Mouse (Mus musculus) erythroid progenitor cell, adult 5-6 weeks (primary cell): Measurements from ENCODE around the gene Tut1. TPM values are rescaled to one million over a fixed set of nuclear protein-coding genes. Genes with fewer than 3 reads are reported as not detected.
"Not testable (repeated sequence)": the region's sequence is repeated elsewhere in the genome, so short reads cannot be mapped to it uniquely, and the experiment has no call there.

ENCODE experiments used
- ATAC-seq: replicated peaks from 2 replicates; pipeline ENCODE4 v1.8.0; 2016; ENCODE audit warnings: moderate number of reproducible peaks, mild to moderate bottlenecking, moderate TSS enrichment, inconsistent platforms; ENCODE audit not compliant: poor library complexity, low FRiP score, severe bottlenecking
- total RNA-seq, 2 experiments: library from RNA; stranded (forward) in 1 of 2; stranded (reverse) in 1 of 2; fragments of 150-400 nt in 1 of 2; fragments of 186-747, 209-891 nt in 1 of 2; gene quantifications; 2 replicates each; pipeline versions ENCODE4 v1.2.3 to v1.2.4; 2015 to 2017; ENCODE audit warnings: low replicate concordance in 2 of 2

Tut1 gene
- total RNA-seq, 2 experiments from 2014 or later = 0.84 to 3.7 TPM

- no peak for ATAC-seq
These were observed 41.4 kb downstream of the Tut1 start for GRCm38 (mm10) chr19:8994813-8995607.

DNA sequence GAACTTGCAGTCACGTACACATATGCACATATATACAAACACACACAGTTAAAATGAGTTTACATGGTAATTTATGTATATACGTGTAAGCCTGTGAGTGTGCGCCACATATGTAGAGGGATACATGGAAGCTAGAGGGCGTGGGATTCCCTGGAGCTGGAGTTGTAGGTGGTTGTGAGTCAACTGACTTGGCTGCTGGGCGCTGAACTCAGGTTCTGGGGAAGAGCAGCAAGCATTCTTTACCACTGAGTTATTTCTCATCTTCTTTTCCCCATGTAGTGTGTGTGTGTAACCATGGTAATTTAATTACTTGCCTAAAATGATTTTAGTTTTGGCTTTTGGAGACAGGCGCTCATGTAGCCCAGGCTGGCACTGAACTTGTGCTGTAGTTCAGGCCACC, 43.0 kb downstream of the Tut1 start:
- no peak for ATAC-seq

DNA sequence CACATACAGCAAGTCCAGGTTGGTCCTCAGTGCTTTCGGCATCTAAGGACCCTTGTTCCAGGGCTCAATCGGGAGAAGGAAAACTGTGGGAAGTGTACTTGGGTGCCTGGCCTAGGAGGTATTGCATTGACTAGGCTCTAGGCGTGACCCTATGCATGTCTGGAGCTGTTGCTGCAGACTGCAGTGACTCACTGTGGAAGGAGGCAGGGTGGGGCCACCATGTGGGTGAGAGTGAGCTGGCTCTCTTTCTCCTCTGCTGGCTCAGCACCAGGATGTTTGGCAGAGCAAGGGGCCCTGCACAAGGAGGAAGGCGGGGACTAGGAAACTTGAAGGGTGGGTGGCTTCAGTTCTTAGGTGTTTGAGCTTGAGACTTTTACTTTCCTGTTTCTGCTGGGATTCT, 43.9 kb downstream of the Tut1 start:
- ATAC-seq = no peak

GRCm38 (mm10) chr19:8998546-8998945, 44.9 kb downstream of the Tut1 start:
- ATAC-seq = no peak

DNA sequence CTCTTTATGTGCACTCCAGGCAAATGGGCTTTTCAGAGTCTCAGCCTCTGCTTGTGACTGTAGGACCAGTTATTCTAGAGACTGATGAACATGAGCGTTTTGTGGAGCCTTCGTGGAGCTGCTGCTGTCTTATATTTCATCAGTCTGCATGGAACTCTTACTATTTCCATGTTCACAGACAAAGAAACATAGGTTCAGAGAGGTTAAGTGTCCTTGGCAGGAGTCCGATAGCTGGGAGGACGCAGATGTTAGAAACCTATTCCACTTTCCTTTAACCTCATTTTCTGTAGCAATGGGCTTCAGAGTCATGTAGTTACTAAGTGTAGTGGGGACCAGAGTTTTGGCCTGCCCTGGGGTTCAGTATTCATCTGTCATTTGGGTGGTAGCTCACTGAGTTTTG, 45.6 kb downstream of the Tut1 start:
- ATAC-seq = no peak

GRCm38 (mm10) chr19:9006915-9007314, 53.3 kb downstream of the Tut1 start:
- ATAC-seq = not testable (repeated sequence)

Other genes with a start within 250 kb of the Tut1 start
Only the 30 nearest of the 32 such genes appear.
- not detected in 2 replicates for gene 1700092M07Rik, start 213.1 kb upstream of the Tut1 start, total RNA-seq (2015; ENCODE audit: low replicate concordance)
- not detected in 2 replicates for gene 1700092M07Rik, start 213.1 kb upstream of the Tut1 start, total RNA-seq (2017; ENCODE audit: low replicate concordance)
- 67.0 and 97.7 TPM in 2 replicates for gene Stx5a, start 212.4 kb upstream of the Tut1 start, total RNA-seq (2015; ENCODE audit: low replicate concordance)
- gene Stx5a, start 212.4 kb upstream of the Tut1 start, total RNA-seq (2017; ENCODE audit: low replicate concordance) = 119 and 128 TPM in 2 replicates
- gene Nxf1, start 196.8 kb upstream of the Tut1 start, total RNA-seq (2015; ENCODE audit: low replicate concordance) = 462 and 487 TPM in 2 replicates
- gene Nxf1, start 196.8 kb upstream of the Tut1 start, total RNA-seq (2017; ENCODE audit: low replicate concordance) = 79.9 and 80.3 TPM in 2 replicates
- gene Tmem223, start 182.9 kb upstream of the Tut1 start, total RNA-seq (2015; ENCODE audit: low replicate concordance) = 25.9 and 40.7 TPM in 2 replicates
- 11.0 and 21.9 TPM in 2 replicates for gene Tmem223, start 182.9 kb upstream of the Tut1 start, total RNA-seq (2017; ENCODE audit: low replicate concordance)
- gene Tmem179b, start 179.4 kb upstream of the Tut1 start, total RNA-seq (2015; ENCODE audit: low replicate concordance) = 80.7 and 134 TPM in 2 replicates
- gene Tmem179b, start 179.4 kb upstream of the Tut1 start, total RNA-seq (2017; ENCODE audit: low replicate concordance) = 66.6 and 95.1 TPM in 2 replicates
- 6.7 and 24.1 TPM in 2 replicates for gene Taf6l, start 167.4 kb upstream of the Tut1 start, total RNA-seq (2015; ENCODE audit: low replicate concordance)
- gene Taf6l, start 167.4 kb upstream of the Tut1 start, total RNA-seq (2017; ENCODE audit: low replicate concordance) = 10.5 and 10.9 TPM in 2 replicates
- gene Polr2g, start 155.3 kb upstream of the Tut1 start, total RNA-seq (2015; ENCODE audit: low replicate concordance) = 49.0 and 51.2 TPM in 2 replicates
- gene Polr2g, start 155.3 kb upstream of the Tut1 start, total RNA-seq (2017; ENCODE audit: low replicate concordance) = 16.5 and 25.8 TPM in 2 replicates
- not detected in 2 replicates for gene Zbtb3, start 151.3 kb upstream of the Tut1 start, total RNA-seq (2015; ENCODE audit: low replicate concordance)
- 1.3 TPM in 1 of 2 replicates, not detected in the other for gene Zbtb3, start 151.3 kb upstream of the Tut1 start, total RNA-seq (2017; ENCODE audit: low replicate concordance)
- 55.8 and 56.6 TPM in 2 replicates for gene Ttc9c, start 134.5 kb upstream of the Tut1 start, total RNA-seq (2015; ENCODE audit: low replicate concordance)
- gene Ttc9c, start 134.5 kb upstream of the Tut1 start, total RNA-seq (2017; ENCODE audit: low replicate concordance) = 59.4 and 73.3 TPM in 2 replicates
- 54.9 and 64.2 TPM in 2 replicates for gene Hnrnpul2, start 133.8 kb upstream of the Tut1 start, total RNA-seq (2015; ENCODE audit: low replicate concordance)
- gene Hnrnpul2, start 133.8 kb upstream of the Tut1 start, total RNA-seq (2017; ENCODE audit: low replicate concordance) = 154 and 160 TPM in 2 replicates
- not detected in 2 replicates for gene AC129217.1, start 124.1 kb upstream of the Tut1 start, total RNA-seq (2015; ENCODE audit: low replicate concordance)
- 9.5 and 15.5 TPM in 2 replicates for gene AC129217.1, start 124.1 kb upstream of the Tut1 start, total RNA-seq (2017; ENCODE audit: low replicate concordance)
- 33.9 and 36.0 TPM in 2 replicates for gene Bscl2, start 116.4 kb upstream of the Tut1 start, total RNA-seq (2015; ENCODE audit: low replicate concordance)
- 20.2 and 27.1 TPM in 2 replicates for gene Bscl2, start 116.4 kb upstream of the Tut1 start, total RNA-seq (2017; ENCODE audit: low replicate concordance)
- not detected in 2 replicates for gene Gng3, start 114.7 kb upstream of the Tut1 start, total RNA-seq (2015; ENCODE audit: low replicate concordance)
- gene Gng3, start 114.7 kb upstream of the Tut1 start, total RNA-seq (2017; ENCODE audit: low replicate concordance) = not detected in 2 replicates
- 1.7 TPM in 1 of 2 replicates, not detected in the other for gene Lrrn4cl, start 103.1 kb upstream of the Tut1 start, total RNA-seq (2015; ENCODE audit: low replicate concordance)
- gene Lrrn4cl, start 103.1 kb upstream of the Tut1 start, total RNA-seq (2017; ENCODE audit: low replicate concordance) = 0.39 TPM in 1 of 2 replicates, not detected in the other
- gene Ubxn1, start 82.4 kb upstream of the Tut1 start, total RNA-seq (2015; ENCODE audit: low replicate concordance) = 46.1 and 49.9 TPM in 2 replicates
- 73.1 and 101 TPM in 2 replicates for gene Ubxn1, start 82.4 kb upstream of the Tut1 start, total RNA-seq (2017; ENCODE audit: low replicate concordance)
- 8.8 and 23.1 TPM in 2 replicates for gene Uqcc3, start 72.9 kb upstream of the Tut1 start, total RNA-seq (2015; ENCODE audit: low replicate concordance)
- 7.8 TPM in 1 of 2 replicates, not detected in the other for gene Uqcc3, start 72.9 kb upstream of the Tut1 start, total RNA-seq (2017; ENCODE audit: low replicate concordance)
- gene Lbhd1, start 70.1 kb upstream of the Tut1 start, total RNA-seq (2015; ENCODE audit: low replicate concordance) = 36.4 and 44.9 TPM in 2 replicates
- 6.4 and 9.9 TPM in 2 replicates for gene Lbhd1, start 70.1 kb upstream of the Tut1 start, total RNA-seq (2017; ENCODE audit: low replicate concordance)
- gene Gm49403, start 69.9 kb upstream of the Tut1 start, total RNA-seq (2015; ENCODE audit: low replicate concordance) = not detected in 2 replicates
- not detected in 2 replicates for gene Gm49403, start 69.9 kb upstream of the Tut1 start, total RNA-seq (2017; ENCODE audit: low replicate concordance)
- gene 1810009A15Rik, start 65.0 kb upstream of the Tut1 start, total RNA-seq (2015; ENCODE audit: low replicate concordance) = 11.5 and 13.4 TPM in 2 replicates
- 7.0 and 32.0 TPM in 2 replicates for gene 1810009A15Rik, start 65.0 kb upstream of the Tut1 start, total RNA-seq (2017; ENCODE audit: low replicate concordance)
- gene Gm49416, start 64.9 kb upstream of the Tut1 start, total RNA-seq (2015; ENCODE audit: low replicate concordance) = not detected in 2 replicates
- gene Gm49416, start 64.9 kb upstream of the Tut1 start, total RNA-seq (2017; ENCODE audit: low replicate concordance) = not detected in 2 replicates
- 10.1 and 14.3 TPM in 2 replicates for gene Ints5, start 60.8 kb upstream of the Tut1 start, total RNA-seq (2015; ENCODE audit: low replicate concordance)
- gene Ints5, start 60.8 kb upstream of the Tut1 start, total RNA-seq (2017; ENCODE audit: low replicate concordance) = 7.1 and 7.6 TPM in 2 replicates
- gene Ganab, start 55.8 kb upstream of the Tut1 start, total RNA-seq (2015; ENCODE audit: low replicate concordance) = 71.0 and 83.0 TPM in 2 replicates
- 31.9 and 43.0 TPM in 2 replicates for gene Ganab, start 55.8 kb upstream of the Tut1 start, total RNA-seq (2017; ENCODE audit: low replicate concordance)
- gene B3gat3, start 33.5 kb upstream of the Tut1 start, total RNA-seq (2015; ENCODE audit: low replicate concordance) = 16.2 and 28.1 TPM in 2 replicates
- gene B3gat3, start 33.5 kb upstream of the Tut1 start, total RNA-seq (2017; ENCODE audit: low replicate concordance) = 13.8 and 21.3 TPM in 2 replicates
- gene Rom1, start 24.5 kb upstream of the Tut1 start, total RNA-seq (2015; ENCODE audit: low replicate concordance) = not detected in 2 replicates
- gene Rom1, start 24.5 kb upstream of the Tut1 start, total RNA-seq (2017; ENCODE audit: low replicate concordance) = not detected in 2 replicates
- gene Eml3, start 24.3 kb upstream of the Tut1 start, total RNA-seq (2015; ENCODE audit: low replicate concordance) = 6.5 and 9.6 TPM in 2 replicates
- 7.1 and 14.0 TPM in 2 replicates for gene Eml3, start 24.3 kb upstream of the Tut1 start, total RNA-seq (2017; ENCODE audit: low replicate concordance)
- gene Mta2, start 12.0 kb upstream of the Tut1 start, total RNA-seq (2015; ENCODE audit: low replicate concordance) = 59.9 and 70.3 TPM in 2 replicates
- gene Mta2, start 12.0 kb upstream of the Tut1 start, total RNA-seq (2017; ENCODE audit: low replicate concordance) = 84.2 and 125 TPM in 2 replicates
- gene Eef1g, start 13.2 kb downstream of the Tut1 start, total RNA-seq (2015; ENCODE audit: low replicate concordance) = 198 and 228 TPM in 2 replicates
- gene Eef1g, start 13.2 kb downstream of the Tut1 start, total RNA-seq (2017; ENCODE audit: low replicate concordance) = 92.0 and 153 TPM in 2 replicates
- gene Ahnak, start 35.4 kb downstream of the Tut1 start, total RNA-seq (2015; ENCODE audit: low replicate concordance) = 13.0 and 13.8 TPM in 2 replicates
- gene Ahnak, start 35.4 kb downstream of the Tut1 start, total RNA-seq (2017; ENCODE audit: low replicate concordance) = 13.3 and 15.7 TPM in 2 replicates
- gene Scgb1a1, start 134.1 kb downstream of the Tut1 start, total RNA-seq (2015; ENCODE audit: low replicate concordance) = not detected in 2 replicates
- not detected in 2 replicates for gene Scgb1a1, start 134.1 kb downstream of the Tut1 start, total RNA-seq (2017; ENCODE audit: low replicate concordance)
- 6.5 and 13.0 TPM in 2 replicates for gene Asrgl1, start 181.8 kb downstream of the Tut1 start, total RNA-seq (2015; ENCODE audit: low replicate concordance)
- 3.7 and 4.5 TPM in 2 replicates for gene Asrgl1, start 181.8 kb downstream of the Tut1 start, total RNA-seq (2017; ENCODE audit: low replicate concordance)